Mouse (Mus musculus): ENCODE data around the gene Mup8.
"Not testable (repeated sequence)": the region's sequence is repeated elsewhere in the genome, so short reads cannot be mapped to it uniquely, and the experiment has no call there.

The Mup8 gene

DNA sequence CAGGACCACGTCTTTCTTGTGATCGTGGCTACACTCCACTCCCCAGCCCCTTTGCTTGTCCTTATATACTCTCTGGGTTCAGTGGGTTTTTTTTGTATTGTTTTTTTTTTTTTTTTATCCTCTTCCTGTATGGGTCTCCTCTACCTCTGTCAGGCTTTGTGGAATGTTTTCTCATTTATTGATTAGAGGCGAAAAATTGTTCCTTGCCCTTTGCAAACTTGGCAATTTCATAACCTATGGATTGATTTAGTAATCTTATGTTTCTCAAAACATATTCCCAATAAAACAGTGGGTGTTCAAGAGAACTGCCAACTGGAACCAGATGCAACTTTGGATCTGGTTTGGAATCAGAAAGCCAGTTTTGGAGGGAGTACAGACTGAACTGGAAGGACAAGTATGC lies at the start of gene Mup8:
Gene Mup8, minus strand, starts transcription at position 101 of the 400 bp plus-strand sequence.
- DNase-seq: not testable (repeated sequence)

DNA sequence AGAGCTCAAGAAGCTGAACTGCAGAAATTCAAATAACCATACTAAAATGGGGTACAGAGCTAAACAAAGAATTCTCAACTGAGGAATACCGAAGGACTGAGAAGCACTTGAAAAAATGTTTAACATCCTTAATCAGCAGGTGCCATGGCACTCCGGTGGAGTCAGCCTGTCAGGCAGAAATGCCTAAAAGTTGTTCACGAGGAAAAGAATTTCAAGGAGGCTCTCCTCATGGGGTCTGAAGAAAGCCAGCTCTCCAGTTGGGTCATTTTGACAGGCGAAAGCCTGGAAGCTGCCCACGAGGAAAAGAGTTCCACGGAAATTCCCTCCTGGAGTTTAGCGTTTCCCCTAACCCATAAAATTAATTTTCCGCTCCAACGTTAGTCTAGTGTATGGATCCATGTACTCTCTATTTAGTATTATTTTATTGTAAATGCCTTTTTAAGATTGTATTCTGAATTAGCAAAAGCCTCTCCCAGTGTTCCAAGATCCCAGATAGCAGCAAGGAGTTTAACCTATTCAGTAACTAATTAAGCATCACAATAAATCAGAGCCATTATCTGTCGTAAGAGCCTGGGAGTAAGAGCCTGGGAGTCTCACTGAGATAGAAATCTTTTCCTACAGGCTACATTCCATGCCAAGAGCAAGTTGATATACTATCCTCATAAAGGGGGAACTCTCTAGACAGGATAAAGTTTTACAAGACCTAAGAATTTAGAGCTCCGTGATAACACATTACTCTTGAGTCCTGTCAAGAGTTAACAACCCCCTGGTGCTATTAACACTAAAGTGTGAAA lies 43.8 kb upstream of the Mup8 start:
- DNase-seq: not testable (repeated sequence)

DNA sequence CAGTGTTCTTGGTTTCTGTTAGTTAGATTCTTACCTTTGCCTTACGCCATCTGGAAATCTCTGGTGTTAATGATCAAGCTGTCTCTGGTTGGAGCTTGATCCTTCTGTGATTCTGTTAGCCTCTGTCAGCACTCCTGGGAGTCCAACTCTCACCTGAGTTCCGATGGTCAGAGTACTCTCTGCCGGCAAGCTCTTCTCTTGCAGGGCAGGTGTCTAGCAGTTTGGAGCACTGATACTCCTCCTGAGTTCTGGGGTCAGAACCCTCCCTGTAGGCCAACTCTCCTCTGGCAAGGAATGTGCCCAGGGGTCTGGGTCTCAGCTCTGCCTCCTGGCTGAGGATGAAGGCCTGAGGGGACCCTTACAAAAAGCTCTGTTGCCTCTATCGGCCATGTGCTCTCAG lies 40.3 kb upstream of the Mup8 start:
- not testable (repeated sequence) for DNase-seq

All from B cell, adult 2 months (primary cell).